Mouse (Mus musculus): ENCODE results near the gene Dap.

Gene Dap

GRCm38 (mm10) chr15:31237898-31238297 lies 13.8 kb downstream of the Dap start:
- DNase-seq (ENCODE audit: low spot score in 2 of 2): no peak

GRCm38 (mm10) chr15:31238611-31239010 lies 14.5 kb downstream of the Dap start:
- DNase-seq (ENCODE audit: low spot score in 2 of 2): no peak

GRCm38 (mm10) chr15:31239713-31240112 lies 15.6 kb downstream of the Dap start:
- no peak for DNase-seq (ENCODE audit: low spot score in 2 of 2)

- DNase-seq (ENCODE audit: low spot score in 2 of 2): no peak
These were observed 16.1 kb downstream of the Dap start for GRCm38 (mm10) chr15:31240181-31240580.

- DNase-seq (ENCODE audit: low spot score in 2 of 2): no peak
These were observed 19.1 kb downstream of the Dap start for GRCm38 (mm10) chr15:31243260-31243659.

GRCm38 (mm10) chr15:31244696-31245445 lies 20.8 kb downstream of the Dap start:
- peak; percentile 28 to 50 for DNase-seq (ENCODE audit: low spot score in 2 of 2)

- no peak for DNase-seq (ENCODE audit: low spot score in 2 of 2)
These were observed 21.8 kb downstream of the Dap start for GRCm38 (mm10) chr15:31245934-31246333.

- DNase-seq (ENCODE audit: low spot score in 2 of 2): no peak
These were observed 22.9 kb downstream of the Dap start for GRCm38 (mm10) chr15:31247035-31247434.

- no peak for DNase-seq (ENCODE audit: low spot score in 2 of 2)
These were observed 24.8 kb downstream of the Dap start for GRCm38 (mm10) chr15:31248882-31249281.

- no peak for DNase-seq (ENCODE audit: low spot score in 2 of 2)
These were observed 25.9 kb downstream of the Dap start for GRCm38 (mm10) chr15:31250027-31250426.

- DNase-seq (ENCODE audit: low spot score in 2 of 2): no peak
These were observed 26.6 kb downstream of the Dap start for GRCm38 (mm10) chr15:31250676-31251075.

- DNase-seq (ENCODE audit: low spot score in 2 of 2): no peak
These were observed 27.1 kb downstream of the Dap start for GRCm38 (mm10) chr15:31251189-31251588.

- no peak for DNase-seq (ENCODE audit: low spot score in 2 of 2)
These were observed 28.6 kb downstream of the Dap start for GRCm38 (mm10) chr15:31252590-31253311.

GRCm38 (mm10) chr15:31253380-31253779 lies 29.3 kb downstream of the Dap start:
- DNase-seq (ENCODE audit: low spot score in 2 of 2): no peak

GRCm38 (mm10) chr15:31253963-31254362 lies 29.8 kb downstream of the Dap start:
- no peak for DNase-seq (ENCODE audit: low spot score in 2 of 2)

GRCm38 (mm10) chr15:31254939-31255535 lies 30.9 kb downstream of the Dap start:
- no peak for DNase-seq (ENCODE audit: low spot score in 2 of 2)

- DNase-seq (ENCODE audit: low spot score in 2 of 2): no peak
These were observed 31.6 kb downstream of the Dap start for GRCm38 (mm10) chr15:31255762-31256161.

GRCm38 (mm10) chr15:31257329-31257728 lies 33.2 kb downstream of the Dap start:
- no peak for DNase-seq (ENCODE audit: low spot score in 2 of 2)

- DNase-seq (ENCODE audit: low spot score in 2 of 2): no peak
These were observed 34.0 kb downstream of the Dap start for GRCm38 (mm10) chr15:31258029-31258692.

- DNase-seq (ENCODE audit: low spot score in 2 of 2): no peak
These were observed 34.8 kb downstream of the Dap start for GRCm38 (mm10) chr15:31258693-31259439.

GRCm38 (mm10) chr15:31261094-31261493 lies 37.0 kb downstream of the Dap start:
- no peak for DNase-seq (ENCODE audit: low spot score in 2 of 2)

- no peak for DNase-seq (ENCODE audit: low spot score in 2 of 2)
These were observed 38.2 kb downstream of the Dap start for GRCm38 (mm10) chr15:31262361-31262760.
